Mouse (Mus musculus): ENCODE data around the gene Gm10518. TPM values are rescaled to one million over a fixed set of nuclear protein-coding genes. Genes with fewer than 3 reads are reported as not detected.

Gm10518 gene
- polyA plus RNA-seq, 1 experiment from 2014 or later = 0.20 TPM

DNA sequence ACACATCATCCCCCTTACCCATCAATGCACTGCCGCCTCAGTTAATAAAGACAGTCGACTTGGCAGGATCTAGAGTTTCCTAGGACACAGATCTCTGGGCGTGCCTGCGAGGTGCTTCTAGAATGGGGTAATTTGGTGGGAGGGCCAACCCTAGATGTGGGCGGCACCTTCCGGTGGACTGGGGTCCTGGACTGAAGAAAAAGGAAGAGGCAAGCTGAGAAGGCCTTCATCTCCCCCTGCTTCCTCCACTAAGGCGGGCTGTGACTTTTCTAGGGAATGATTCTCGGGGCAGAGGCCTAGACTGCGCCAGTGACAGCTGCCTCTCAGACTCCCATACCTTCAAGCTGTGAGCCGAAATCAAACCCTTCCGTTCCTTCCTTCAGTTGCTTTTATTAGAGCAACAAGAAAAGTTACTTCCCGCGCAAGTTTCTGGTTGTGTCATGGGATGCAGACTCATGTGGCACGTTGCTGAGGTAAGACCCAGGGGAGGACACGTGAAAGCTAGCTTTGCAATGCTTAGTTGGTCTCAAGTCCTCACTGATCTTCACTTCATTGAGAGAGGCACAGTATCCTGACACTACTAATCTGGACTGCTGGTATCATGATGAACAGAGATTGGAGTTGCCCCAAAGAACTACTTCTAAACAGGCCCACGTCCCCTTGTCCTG lies 42.8 kb downstream of the Gm10518 start:
- ATAC-seq (ENCODE audit: low FRiP score) (no peak), DNase-seq (ENCODE audit: low spot score, missing footprints) (peak; percentile 85)
- Histone ChIP-seq H3K27me3 (ENCODE audit: control insufficient read depth, insufficient read depth, low read length) (peaks cover 2% of the 10 kb centered on the region; the same call in 1 of the 2 replicates), H3K4me2 (no peak overlapping the region), H3K9ac (ENCODE audit: low read length) (no peak overlapping the region), H3K36me3 (ENCODE audit: control insufficient read depth, insufficient read depth, low read length) (no peaks in the 10 kb centered on the region), H3K27ac (ENCODE audit: low read depth, low read length) (no peak overlapping the region), H3K4me3 (ENCODE audit: low read depth, low read length) (no peak overlapping the region), H3K4me1 (ENCODE audit: control insufficient read depth, insufficient read depth, low read length) (peaks cover 2% of the 10 kb centered on the region; the same call in 1 of the 2 replicates), H3K9me3 (ENCODE audit: control insufficient read depth, low read length) (no peaks in the 10 kb centered on the region)
- 87% methylated on average over 16 of the region's 16 CpGs for WGBS

DNA sequence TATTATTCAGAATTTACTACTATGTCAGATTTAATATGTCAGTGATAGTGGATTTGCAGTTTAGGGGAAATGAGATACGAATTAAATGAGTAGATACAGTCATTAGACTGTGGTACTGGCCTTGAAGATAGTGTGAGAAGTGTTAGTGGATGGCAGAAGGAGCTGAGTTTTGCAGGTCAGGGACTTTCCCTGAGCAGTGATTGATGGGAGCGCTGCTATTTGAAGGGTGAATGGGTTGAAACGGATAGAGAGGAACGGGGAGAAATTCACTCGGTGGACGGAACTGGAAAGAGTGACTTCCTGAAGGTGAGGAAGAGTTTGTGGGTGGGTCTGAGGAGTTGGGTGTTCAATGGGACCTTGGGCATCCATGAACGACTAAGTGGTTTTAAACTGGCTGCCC lies 44.0 kb downstream of the Gm10518 start:
- no peak overlapping the region for H3K4me2 ChIP-seq
- DNase-seq (ENCODE audit: low spot score, missing footprints) (no peak), ATAC-seq (ENCODE audit: low FRiP score) (no peak)
- WGBS = 68% methylated on average over 7 of the region's 7 CpGs
- peaks cover 2% of the 10 kb centered on the region; the same call in 1 of the 2 replicates for H3K27me3 ChIP-seq (ENCODE audit: control insufficient read depth, insufficient read depth, low read length)
- H3K4me1 ChIP-seq (ENCODE audit: control insufficient read depth, insufficient read depth, low read length) = peaks cover 2% of the 10 kb centered on the region; the same call in 1 of the 2 replicates
- H3K4me3 ChIP-seq (ENCODE audit: low read depth, low read length) = no peak overlapping the region
- no peaks in the 10 kb centered on the region for H3K36me3 ChIP-seq (ENCODE audit: control insufficient read depth, insufficient read depth, low read length)
- H3K9me3 ChIP-seq (ENCODE audit: control insufficient read depth, low read length) = no peaks in the 10 kb centered on the region
- no peak overlapping the region for H3K9ac ChIP-seq (ENCODE audit: low read length)
- H3K27ac ChIP-seq (ENCODE audit: low read depth, low read length) = no peak overlapping the region

DNA sequence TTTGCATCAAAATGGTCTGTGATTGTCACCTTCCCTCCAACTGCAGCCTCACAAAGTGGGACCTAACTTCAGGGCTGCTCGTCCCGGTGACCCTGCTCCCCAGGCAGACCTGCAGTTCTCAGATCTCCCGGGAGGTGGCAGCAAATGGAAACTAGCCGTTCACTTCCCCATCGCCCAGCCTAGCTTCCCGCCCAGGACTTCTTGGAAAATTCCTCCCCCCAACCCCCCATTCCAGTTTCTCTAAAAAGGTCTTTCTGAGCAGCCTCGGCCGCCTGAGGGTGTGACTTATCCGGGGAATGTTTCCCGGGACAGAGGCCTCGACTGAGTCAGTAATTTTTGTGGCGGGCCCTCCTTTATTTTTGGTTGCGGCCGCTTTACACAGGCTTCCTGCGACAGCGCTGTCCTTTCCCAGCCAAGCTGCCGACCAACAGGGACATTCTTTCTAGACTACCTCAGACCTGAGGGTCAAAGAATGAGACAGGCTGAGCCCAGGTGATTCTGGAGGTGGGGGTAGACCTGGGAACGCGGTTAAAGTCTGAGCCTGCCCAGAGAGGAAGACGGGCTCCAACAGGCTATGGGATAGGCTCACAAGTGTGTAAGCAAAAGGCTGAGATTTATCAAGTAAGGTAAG lies 44.7 kb downstream of the Gm10518 start:
- H3K4me2 ChIP-seq = peak overlapping the region; percentile 67
- H3K27me3 ChIP-seq (ENCODE audit: control insufficient read depth, insufficient read depth, low read length) = peaks cover 2% of the 10 kb centered on the region; the same call in 1 of the 2 replicates
- no peaks in the 10 kb centered on the region for H3K36me3 ChIP-seq (ENCODE audit: control insufficient read depth, insufficient read depth, low read length)
- DNase-seq (ENCODE audit: low spot score, missing footprints) = peak; percentile 99
- peak overlapping the region; percentile 38 for H3K4me3 ChIP-seq (ENCODE audit: low read depth, low read length)
- peaks cover 2% of the 10 kb centered on the region; the same call in 1 of the 2 replicates for H3K4me1 ChIP-seq (ENCODE audit: control insufficient read depth, insufficient read depth, low read length)
- ATAC-seq (ENCODE audit: low FRiP score) = peak; percentile 73
- H3K9me3 ChIP-seq (ENCODE audit: control insufficient read depth, low read length) = no peaks in the 10 kb centered on the region
- H3K9ac ChIP-seq (ENCODE audit: low read length) = peak overlapping the region; percentile 68
- H3K27ac ChIP-seq (ENCODE audit: low read depth, low read length) = no peak overlapping the region
- 4% methylated on average over 20 of the region's 20 CpGs for WGBS

DNA sequence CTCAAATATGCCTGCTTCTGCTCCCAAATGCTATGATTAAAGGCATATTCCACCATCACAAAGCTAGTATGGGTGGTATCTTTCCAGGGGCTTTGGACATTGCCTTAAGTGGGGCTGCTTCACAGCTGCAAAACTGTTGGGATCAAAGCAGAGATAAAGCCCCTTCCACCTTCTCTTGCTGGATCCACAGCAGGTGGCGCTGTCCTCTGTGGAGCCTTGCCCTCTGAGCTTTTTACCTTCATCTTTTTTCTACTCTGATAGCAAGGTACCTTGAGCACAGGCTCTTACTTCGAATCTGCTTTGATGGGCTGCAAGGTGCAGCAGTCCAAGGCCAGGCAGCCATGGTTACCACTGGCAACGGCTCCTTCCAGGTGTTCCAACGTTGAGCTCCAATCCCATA lies 50.2 kb downstream of the Gm10518 start:
- ATAC-seq (ENCODE audit: low FRiP score) (no peak), DNase-seq (ENCODE audit: low spot score, missing footprints) (peak; percentile 62)
- no peak overlapping the region for H3K9ac ChIP-seq (ENCODE audit: low read length)
- no peak overlapping the region for H3K4me3 ChIP-seq (ENCODE audit: low read depth, low read length)
- H3K27ac ChIP-seq (ENCODE audit: low read depth, low read length) = no peak overlapping the region
- H3K4me1 ChIP-seq (ENCODE audit: control insufficient read depth, insufficient read depth, low read length) = no peaks in the 10 kb centered on the region
- no peaks in the 10 kb centered on the region; the same call in 1 of the 2 replicates for H3K27me3 ChIP-seq (ENCODE audit: control insufficient read depth, insufficient read depth, low read length)
- H3K9me3 ChIP-seq (ENCODE audit: control insufficient read depth, low read length) = no peaks in the 10 kb centered on the region
- no peak overlapping the region for H3K4me2 ChIP-seq
- no peaks in the 10 kb centered on the region for H3K36me3 ChIP-seq (ENCODE audit: control insufficient read depth, insufficient read depth, low read length)
- WGBS = 59% methylated on average over 4 of the region's 4 CpGs

Other genes with a start within 250 kb of the Gm10518 start
- gene Sccpdh, start 135.2 kb upstream of the Gm10518 start, polyA plus RNA-seq (2014; fragmentation: Nextera tagmentation; extraction: Ambion mirVana) = 95.6 and 101 TPM in 2 replicates
- gene Kif28, start 58.1 kb upstream of the Gm10518 start, polyA plus RNA-seq (2014; fragmentation: Nextera tagmentation; extraction: Ambion mirVana) = not detected in 2 replicates
- 32.9 and 35.1 TPM in 2 replicates for gene Ahctf1, start 304 bp downstream of the Gm10518 start, polyA plus RNA-seq (2014; fragmentation: Nextera tagmentation; extraction: Ambion mirVana)
- 12.7 and 13.0 TPM in 2 replicates for gene Cdc42bpa, start 157.1 kb downstream of the Gm10518 start, polyA plus RNA-seq (2014; fragmentation: Nextera tagmentation; extraction: Ambion mirVana)